Mouse (Mus musculus): ENCODE data around the gene Arhgap45.

Arhgap45 gene

GRCm38 (mm10) chr10:80056976-80057682 is 40.7 kb downstream of the Arhgap45 start:
- no peak for DNase-seq

- no peak for DNase-seq
Observed at GRCm38 (mm10) chr10:80057683-80058326, 41.4 kb downstream of the Arhgap45 start.

GRCm38 (mm10) chr10:80063104-80063503 is 46.7 kb downstream of the Arhgap45 start:
- DNase-seq = no peak

- DNase-seq = no peak
Observed at GRCm38 (mm10) chr10:80063877-80064650, 47.6 kb downstream of the Arhgap45 start.

GRCm38 (mm10) chr10:80069251-80069650 is 52.8 kb downstream of the Arhgap45 start:
- DNase-seq = no peak

GRCm38 (mm10) chr10:80069948-80070450 is 53.5 kb downstream of the Arhgap45 start:
- DNase-seq = no peak

- peak; percentile 39 for DNase-seq
Observed at GRCm38 (mm10) chr10:80070837-80071515, 54.5 kb downstream of the Arhgap45 start.

GRCm38 (mm10) chr10:80071516-80071900 is 55.1 kb downstream of the Arhgap45 start:
- DNase-seq = no peak

GRCm38 (mm10) chr10:80072623-80073489 is 56.4 kb downstream of the Arhgap45 start:
- DNase-seq = no peak

GRCm38 (mm10) chr10:80074813-80075601 is 58.6 kb downstream of the Arhgap45 start:
- DNase-seq = peak; percentile 75 to 82

GRCm38 (mm10) chr10:80075924-80076323 is 59.5 kb downstream of the Arhgap45 start:
- no peak for DNase-seq

GRCm38 (mm10) chr10:80076386-80076785 is 59.9 kb downstream of the Arhgap45 start:
- no peak for DNase-seq

- no peak for DNase-seq
Observed at GRCm38 (mm10) chr10:80077312-80077711, 60.9 kb downstream of the Arhgap45 start.

- DNase-seq = no peak
Observed at GRCm38 (mm10) chr10:80078366-80078765, 61.9 kb downstream of the Arhgap45 start.

- DNase-seq = no peak
Observed at GRCm38 (mm10) chr10:80080396-80081070, 64.1 kb downstream of the Arhgap45 start.
